ENCODE assay signal across 7 mouse cellular contexts in genomic region chr7:28732341-28733142, GRCm38 (mm10). TPM values are rescaled to one million over a fixed set of nuclear protein-coding genes. Genes with fewer than 3 reads are reported as not detected.
DNase-seq lines count a peak whose midpoint lies in the region; ATAC-seq lines count a peak whose summit lies in the region.

No protein-coding gene starts in this region.

- no peaks in the 10 kb centered on the region; the same call in 1 of the 2 replicates for H3K4me1 ChIP-seq in hindbrain, embryonic 11.5 days (replicated peaks; ENCODE audit: control insufficient read depth, insufficient read depth, low read length)
- H3K4me1 ChIP-seq in limb, embryonic 10.5 days, result peaks cover 17% of the 10 kb centered on the region
- H3K4me1 ChIP-seq in midbrain, embryonic 10.5 days, result peaks cover 19% of the 10 kb centered on the region

- peak overlapping the region; percentile 64 for H3K4me2 ChIP-seq in hindbrain, embryonic 11.5 days (replicated peaks; ENCODE audit: low read depth, low read length)

- peak overlapping the region; percentile 30 for H3K4me3 ChIP-seq in hindbrain, embryonic 11.5 days (ENCODE audit: low read depth, low read length)
- peak overlapping the region; percentile 60 for H3K4me3 ChIP-seq in limb, embryonic 10.5 days
- peak overlapping the region; percentile 59 for H3K4me3 ChIP-seq in midbrain, embryonic 10.5 days

- 3% methylated on average over 55 of the region's 58 CpGs for WGBS in hindbrain, embryonic 11.5 days
- 3% methylated on average over 58 of the region's 58 CpGs for WGBS in limb, embryonic 10.5 days
- WGBS in midbrain, embryonic 10.5 days, result 3% methylated on average over 58 of the region's 58 CpGs

- H3K36me3 ChIP-seq in hindbrain, embryonic 11.5 days (ENCODE audit: control insufficient read depth, insufficient read depth, low read length), result no peaks in the 10 kb centered on the region
- H3K36me3 ChIP-seq in limb, embryonic 10.5 days, result peaks cover 36% of the 10 kb centered on the region
- peaks cover 29% of the 10 kb centered on the region for H3K36me3 ChIP-seq in midbrain, embryonic 10.5 days

- no peaks in the 10 kb centered on the region; the same call in 1 of the 2 replicates for H3K9me3 ChIP-seq in hindbrain, embryonic 11.5 days (ENCODE audit: control insufficient read depth, low read length)
- no peaks in the 10 kb centered on the region for H3K9me3 ChIP-seq in limb, embryonic 10.5 days (replicated peaks)
- H3K9me3 ChIP-seq in midbrain, embryonic 10.5 days (replicated peaks), result peaks cover 13% of the 10 kb centered on the region

- peak; percentile 80 for ATAC-seq in hindbrain, embryonic 11.5 days (ENCODE audit: low FRiP score)

- H3K27ac ChIP-seq in hindbrain, embryonic 11.5 days (ENCODE audit: low read depth, low read length), result no peak overlapping the region
- H3K27ac ChIP-seq in limb, embryonic 10.5 days, result peak overlapping the region; percentile 82
- peak overlapping the region; percentile 72 for H3K27ac ChIP-seq in midbrain, embryonic 10.5 days (replicated peaks)

- peak overlapping the region; percentile 25; the same call in 1 of the 2 replicates for H3K9ac ChIP-seq in hindbrain, embryonic 11.5 days (ENCODE audit: low read depth, low read length)

- peak; percentile 79 for DNase-seq in adrenal gland, adult 8-10 months
- DNase-seq in cerebellum, adult 9-10 months, result peak; percentile 76
- DNase-seq in forelimb bud, embryonic 11.5 days (ENCODE audit: low read depth, low spot score), result peak; percentile 86
- DNase-seq in hindbrain, embryonic 11.5 days (ENCODE audit: low spot score), result peak; percentile 83
- peak; percentile 87 for DNase-seq in limb, embryonic 10.5 days (ENCODE audit: low spot score)
- peak; percentile 83 for DNase-seq in midbrain, embryonic 10.5 days (ENCODE audit: low spot score)
- DNase-seq in spleen, postnatal 10 days (ENCODE audit: low spot score in 2 of 2), result peak; percentile 53 to 80

- H3K27me3 ChIP-seq in hindbrain, embryonic 11.5 days (ENCODE audit: control insufficient read depth, insufficient read depth, low read length), result peaks cover 4% of the 10 kb centered on the region; the same call in 1 of the 2 replicates
- H3K27me3 ChIP-seq in limb, embryonic 10.5 days (ENCODE audit: low read depth, poor library complexity, severe bottlenecking), result peaks cover 18% of the 10 kb centered on the region; the same call in 1 of the 2 replicates
- H3K27me3 ChIP-seq in midbrain, embryonic 10.5 days (ENCODE audit: low read depth, poor library complexity, severe bottlenecking), result peaks cover 27% of the 10 kb centered on the region

RNA-seq across cellular contexts. Expression of gene Mrps12, which starts 9.1 kb away (rescaled TPM):
- 10 to 100 TPM; 76.5 to 92.2 (median 83.3) TPM for total RNA-seq in adrenal gland, adult 8-10 months (2022)
- 131 and 132 TPM in 2 replicates for polyA plus RNA-seq in hindbrain, embryonic 11.5 days (2014; fragmentation: Nextera tagmentation; extraction: Ambion mirVana)
- 152 and 186 TPM in 2 replicates for polyA plus RNA-seq in limb, embryonic 10.5 days (2016; fragmentation: Nextera tagmentation; extraction: Ambion mirVana)
- polyA plus RNA-seq in midbrain, embryonic 10.5 days (2016; fragmentation: Nextera tagmentation; extraction: Ambion mirVana), result 139 and 147 TPM in 2 replicates

RNA-seq across cellular contexts. Expression of gene Sars2, which starts 9.2 kb away (rescaled TPM):
- total RNA-seq in adrenal gland, adult 8-10 months (2022), result 10 to 100 TPM; 18.0 to 26.2 (median 20.3) TPM
- 27.2 and 27.7 TPM in 2 replicates for polyA plus RNA-seq in hindbrain, embryonic 11.5 days (2014; fragmentation: Nextera tagmentation; extraction: Ambion mirVana)
- polyA plus RNA-seq in limb, embryonic 10.5 days (2016; fragmentation: Nextera tagmentation; extraction: Ambion mirVana), result 43.9 and 46.4 TPM in 2 replicates
- 39.9 and 41.8 TPM in 2 replicates for polyA plus RNA-seq in midbrain, embryonic 10.5 days (2016; fragmentation: Nextera tagmentation; extraction: Ambion mirVana)

RNA-seq across cellular contexts. Expression of gene Fbxo17, which starts 15.9 kb away (rescaled TPM):
- 1 to 10 TPM; 4.5 to 9.9 (median 6.9) TPM for total RNA-seq in adrenal gland, adult 8-10 months (2022)
- polyA plus RNA-seq in hindbrain, embryonic 11.5 days (2014; fragmentation: Nextera tagmentation; extraction: Ambion mirVana), result 8.5 and 9.4 TPM in 2 replicates
- 12.7 and 16.1 TPM in 2 replicates for polyA plus RNA-seq in limb, embryonic 10.5 days (2016; fragmentation: Nextera tagmentation; extraction: Ambion mirVana)
- polyA plus RNA-seq in midbrain, embryonic 10.5 days (2016; fragmentation: Nextera tagmentation; extraction: Ambion mirVana), result 9.0 and 9.5 TPM in 2 replicates

RNA-seq across cellular contexts. Expression of gene Ccer2, which starts 23.4 kb away (rescaled TPM):
- not detected for total RNA-seq in adrenal gland, adult 8-10 months (2022)
- polyA plus RNA-seq in hindbrain, embryonic 11.5 days (2014; fragmentation: Nextera tagmentation; extraction: Ambion mirVana), result 0.97 and 1.2 TPM in 2 replicates
- polyA plus RNA-seq in limb, embryonic 10.5 days (2016; fragmentation: Nextera tagmentation; extraction: Ambion mirVana), result not detected in 2 replicates
- 0.20 TPM in 1 of 2 replicates, not detected in the other for polyA plus RNA-seq in midbrain, embryonic 10.5 days (2016; fragmentation: Nextera tagmentation; extraction: Ambion mirVana)

RNA-seq across cellular contexts. Expression of gene Sirt2, which starts 34.0 kb away (rescaled TPM):
- total RNA-seq in adrenal gland, adult 8-10 months (2022), result 10 to 100 TPM; 73.9 to 96.2 (median 84.3) TPM
- 79.1 and 80.3 TPM in 2 replicates for polyA plus RNA-seq in hindbrain, embryonic 11.5 days (2014; fragmentation: Nextera tagmentation; extraction: Ambion mirVana)
- 59.8 and 74.5 TPM in 2 replicates for polyA plus RNA-seq in limb, embryonic 10.5 days (2016; fragmentation: Nextera tagmentation; extraction: Ambion mirVana)
- polyA plus RNA-seq in midbrain, embryonic 10.5 days (2016; fragmentation: Nextera tagmentation; extraction: Ambion mirVana), result 62.7 and 71.6 TPM in 2 replicates
